Mouse (Mus musculus) intestine, embryonic 14.5 days (tissue): ENCODE measurements around the gene Dctpp1. TPM values are rescaled to one million over a fixed set of nuclear protein-coding genes. Genes with fewer than 3 reads are reported as not detected.
A peak's percentile ranks its signal among the peaks of the same experiment; 100 is the strongest.
"Not testable (repeated sequence)": the region's sequence is repeated elsewhere in the genome, so short reads cannot be mapped to it uniquely, and the experiment has no call there.

Experiments used
- ATAC-seq: fragments of 200-750 bp; cut with Nextera tagmentation; replicated peaks from 2 replicates; pipeline ENCODE4 v1.8.0; 2017; ENCODE audit warnings: low read depth, moderate number of reproducible peaks, moderate TSS enrichment, moderate library complexity; ENCODE audit not compliant: low FRiP score, low TSS enrichment
- DNase-seq: peaks from one replicate; pipeline ENCODE4 v3.0.0-alpha.2; 2018; ENCODE audit warnings: low spot score
- H3K27ac ChIP-seq: fragments of 300-500 bp; sonication (generic); 2 replicates; pipeline ENCODE4 v1.5.1; 2014; ENCODE audit warnings: low read depth, mild to moderate bottlenecking, control low read depth
- H3K27me3 ChIP-seq: fragments of 300-500 bp; sonication (generic); replicated peaks from 2 replicates; pipeline ENCODE4 v1.6.1; 2014; ENCODE audit warnings: low read length, control low read depth; ENCODE audit not compliant: control insufficient read depth, insufficient read depth
- H3K36me3 ChIP-seq: fragments of 300-500 bp; sonication (generic); 2 replicates; pipeline ENCODE4 v1.6.1; 2014; ENCODE audit warnings: low read length, control low read depth; ENCODE audit not compliant: control insufficient read depth, insufficient read depth
- H3K4me1 ChIP-seq: fragments of 300-500 bp; sonication (generic); replicated peaks from 2 replicates; pipeline ENCODE4 v1.6.1; 2014; ENCODE audit warnings: low read length, control low read depth, mixed read lengths; ENCODE audit not compliant: control insufficient read depth, insufficient read depth
- H3K4me2 ChIP-seq: fragments of 300-500 bp; sonication (generic); 2 replicates; pipeline ENCODE4 v1.6.1; 2014; ENCODE audit warnings: low read length
- H3K4me3 ChIP-seq: fragments of 300-500 bp; sonication (generic); 2 replicates; pipeline ENCODE4 v1.5.1; 2014; ENCODE audit warnings: low read depth, low read length, control low read depth, mixed read lengths
- H3K9ac ChIP-seq: fragments of 300-500 bp; sonication (generic); 2 replicates; pipeline ENCODE4 v1.6.1; 2014; ENCODE audit warnings: mild to moderate bottlenecking, low read length
- H3K9me3 ChIP-seq: fragments of 300-500 bp; sonication (generic); 2 replicates; pipeline ENCODE4 v1.6.1; 2016; ENCODE audit warnings: low read length, control low read depth; ENCODE audit not compliant: control insufficient read depth
- WGBS: fragments of 180-500 bp; shearing (Covaris S2); extraction: QIAGEN DNeasy Blood & Tissue Kit; methylation state at CpG from one replicate; pipeline ENCODE4 v1.1.7; 2014; 5-methylcytosine and 5-hydroxymethylcytosine counted together
- polyA plus RNA-seq: library from polyadenylated mRNA; unstranded; fragments of >200 nt; fragmentation: Nextera tagmentation; extraction: Ambion mirVana; gene quantifications from 2 replicates; pipeline ENCODE4 v1.2.1, GENCODE M21; 2014

Gene Dctpp1
- polyA plus RNA-seq, 1 experiment from 2014 or later, result 305 TPM

DNA sequence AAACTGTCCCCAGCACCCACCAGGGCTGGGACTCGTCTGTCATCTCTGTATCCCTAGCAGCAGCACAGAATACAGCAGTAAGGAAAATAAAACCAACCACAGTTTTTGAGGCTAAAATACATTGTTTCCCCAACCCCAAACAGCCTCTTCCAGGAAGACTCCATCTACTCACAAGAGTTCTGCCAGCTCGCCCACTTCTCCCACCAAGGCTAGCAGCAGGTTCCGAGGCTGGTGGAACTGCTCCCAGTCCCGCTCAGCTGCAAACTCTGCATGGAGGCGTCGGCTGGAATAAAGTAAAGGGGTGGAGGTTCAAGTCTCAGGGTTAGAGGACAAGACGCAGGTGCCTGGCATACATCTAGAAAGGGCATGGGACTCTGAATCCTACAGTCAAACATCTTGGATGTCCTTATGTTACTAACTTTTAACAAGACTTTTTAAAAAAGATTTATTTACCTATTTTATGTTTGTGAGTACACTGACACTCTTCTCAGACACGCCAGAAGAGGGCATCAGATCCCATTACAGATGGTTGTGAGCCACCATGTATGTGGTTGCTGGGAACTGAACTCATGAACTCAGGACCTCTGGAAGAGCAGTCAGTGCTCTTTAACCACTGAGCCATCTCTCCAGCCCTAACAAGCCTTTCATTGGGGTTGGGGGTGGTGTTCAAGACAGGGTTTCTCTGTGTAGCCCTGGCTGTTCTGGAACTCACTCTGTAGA lies 1.2 kb downstream of the Dctpp1 start:
- peak overlapping the region; percentile 74 for H3K4me3 ChIP-seq
- H3K9ac ChIP-seq, result peak overlapping the region; percentile 70; the same call in 1 of the 2 replicates
- no peak overlapping the region for H3K27ac ChIP-seq
- DNase-seq (no peak), ATAC-seq (no peak)
- H3K36me3 ChIP-seq, result peaks cover 9% of the 10 kb centered on the region; the same call in 1 of the 2 replicates
- peak overlapping the region; percentile 83 for H3K4me2 ChIP-seq
- peaks cover 10% of the 10 kb centered on the region for H3K4me1 ChIP-seq
- no peaks in the 10 kb centered on the region for H3K27me3 ChIP-seq
- no peaks in the 10 kb centered on the region for H3K9me3 ChIP-seq
- 75% methylated on average over 8 of the region's 8 CpGs for WGBS

DNA sequence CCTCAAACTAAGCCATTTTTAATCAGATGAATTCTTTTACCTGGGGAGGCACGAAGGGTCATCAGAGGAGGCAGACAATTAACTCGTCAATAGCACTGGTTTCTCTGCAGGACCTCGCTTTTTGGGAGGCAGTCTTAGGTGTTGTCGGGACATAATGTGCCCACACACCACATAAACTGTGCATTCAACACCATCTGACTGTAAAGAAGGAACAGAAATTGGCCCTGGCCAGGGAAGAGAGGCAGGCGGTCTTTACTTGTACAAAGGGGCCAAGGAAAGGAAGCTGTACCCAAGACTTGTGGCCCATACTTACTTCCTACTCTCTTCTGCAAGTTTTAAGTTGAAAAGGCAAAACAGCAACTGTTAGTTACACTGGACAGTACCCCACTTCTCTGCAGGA lies 4.0 kb downstream of the Dctpp1 start:
- Histone ChIP-seq H3K4me1 (peaks cover 10% of the 10 kb centered on the region), H3K4me3 (no peak overlapping the region), H3K9ac (no peak overlapping the region), H3K9me3 (no peaks in the 10 kb centered on the region), H3K4me2 (no peak overlapping the region), H3K36me3 (peaks cover 9% of the 10 kb centered on the region; the same call in 1 of the 2 replicates), H3K27ac (no peak overlapping the region), H3K27me3 (no peaks in the 10 kb centered on the region)
- ATAC-seq, result no peak
- 90% methylated on average over 5 of the region's 5 CpGs for WGBS
- no peak for DNase-seq

DNA sequence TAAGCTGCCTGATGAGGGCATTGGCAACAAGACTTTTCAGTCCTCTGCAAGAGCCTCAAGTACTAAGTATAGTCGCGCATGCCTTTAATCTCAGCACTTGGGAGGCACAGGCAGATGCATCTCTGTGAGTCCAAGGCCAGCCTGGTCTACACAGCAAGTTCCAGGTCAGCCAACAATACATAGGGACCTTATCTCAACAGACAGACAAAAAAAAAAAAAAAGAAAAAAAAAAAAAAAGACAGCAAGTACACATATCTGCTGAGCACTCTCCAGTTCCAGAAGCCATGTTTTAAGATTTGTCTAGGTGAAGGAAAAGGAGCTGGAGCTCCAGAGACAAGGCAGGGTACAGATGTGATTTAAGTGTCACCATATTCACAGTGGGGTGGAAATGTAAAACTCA lies 4.5 kb downstream of the Dctpp1 start:
- no peak overlapping the region for H3K27ac ChIP-seq
- H3K27me3 ChIP-seq, result no peaks in the 10 kb centered on the region
- whole genome bisulfite sequencing, result 93% methylated on average over 2 of the region's 2 CpGs
- H3K4me1 ChIP-seq, result peaks cover 10% of the 10 kb centered on the region
- peaks cover 9% of the 10 kb centered on the region; the same call in 1 of the 2 replicates for H3K36me3 ChIP-seq
- no peak for ATAC-seq
- H3K9me3 ChIP-seq, result no peaks in the 10 kb centered on the region
- H3K9ac ChIP-seq, result no peak overlapping the region
- H3K4me3 ChIP-seq, result no peak overlapping the region
- DNase-seq, result no peak
- H3K4me2 ChIP-seq, result no peak overlapping the region

DNA sequence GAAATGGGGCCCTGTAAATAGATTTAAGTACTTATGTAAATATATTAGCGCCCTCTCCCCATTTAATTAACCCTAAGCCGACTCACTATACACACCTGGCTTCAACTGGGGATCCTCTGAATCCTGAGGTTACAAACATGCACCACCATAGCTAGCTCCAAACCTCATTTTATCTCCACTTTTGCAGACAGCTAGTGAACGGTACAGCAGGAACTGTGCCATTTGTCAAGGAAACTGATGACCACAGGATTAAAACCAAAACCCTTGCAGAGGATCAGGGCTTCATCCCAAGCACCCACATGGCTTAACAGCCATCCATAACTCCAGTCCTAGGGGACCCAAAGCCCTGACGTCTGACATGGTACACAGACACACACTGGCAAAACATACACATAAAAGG lies 5.5 kb downstream of the Dctpp1 start:
- Histone ChIP-seq H3K4me2 (peak overlapping the region; percentile 86), H3K36me3 (peaks cover 11% of the 10 kb centered on the region), H3K4me3 (peak overlapping the region; percentile 60), H3K27me3 (no peaks in the 10 kb centered on the region), H3K9me3 (no peaks in the 10 kb centered on the region), H3K4me1 (peaks cover 10% of the 10 kb centered on the region), H3K9ac (peak overlapping the region; percentile 73), H3K27ac (peak overlapping the region; percentile 88)
- DNase-seq (no peak), ATAC-seq (no peak)
- 16% methylated on average over 4 of the region's 4 CpGs for WGBS

DNA sequence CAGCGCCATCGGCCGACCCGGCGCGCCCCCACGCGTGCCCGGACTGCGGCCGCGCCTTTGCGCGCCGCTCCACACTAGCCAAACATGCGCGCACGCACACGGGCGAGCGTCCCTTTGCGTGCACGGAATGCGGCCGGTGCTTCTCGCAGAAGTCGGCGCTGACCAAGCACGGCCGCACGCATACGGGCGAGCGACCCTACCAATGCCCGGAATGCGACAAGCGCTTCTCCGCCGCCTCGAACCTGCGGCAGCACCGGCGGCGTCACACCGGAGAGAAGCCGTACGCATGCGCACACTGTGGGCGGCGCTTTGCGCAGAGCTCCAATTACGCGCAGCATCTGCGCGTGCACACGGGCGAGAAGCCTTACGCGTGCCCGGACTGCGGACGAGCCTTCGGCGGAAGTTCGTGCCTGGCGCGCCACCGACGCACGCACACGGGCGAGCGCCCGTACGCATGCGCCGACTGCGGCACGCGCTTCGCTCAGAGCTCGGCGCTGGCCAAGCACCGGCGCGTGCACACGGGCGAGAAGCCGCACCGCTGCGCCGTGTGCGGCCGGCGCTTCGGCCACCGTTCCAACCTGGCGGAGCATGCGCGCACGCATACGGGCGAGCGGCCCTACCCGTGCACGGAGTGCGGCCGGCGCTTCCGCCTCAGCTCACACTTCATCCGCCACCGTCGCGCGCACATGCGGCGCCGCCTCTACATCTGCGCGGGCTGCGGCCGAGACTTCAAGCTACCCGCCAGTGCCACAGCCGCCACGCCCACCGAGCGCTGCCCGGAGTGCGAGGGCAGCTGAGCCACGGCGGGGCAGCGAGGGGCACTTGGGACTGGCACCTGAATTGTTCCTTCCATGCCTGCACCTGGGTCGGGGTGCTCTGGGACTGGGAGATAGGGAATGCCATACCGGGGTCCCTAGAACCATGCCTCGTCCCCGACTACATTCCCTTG lies 6.4 kb downstream of the Dctpp1 start:
- peak overlapping the region; percentile 86 for H3K4me2 ChIP-seq
- under 1% methylated on average over 136 of the region's 136 CpGs for WGBS
- peak; percentile 94 for ATAC-seq

DNA sequence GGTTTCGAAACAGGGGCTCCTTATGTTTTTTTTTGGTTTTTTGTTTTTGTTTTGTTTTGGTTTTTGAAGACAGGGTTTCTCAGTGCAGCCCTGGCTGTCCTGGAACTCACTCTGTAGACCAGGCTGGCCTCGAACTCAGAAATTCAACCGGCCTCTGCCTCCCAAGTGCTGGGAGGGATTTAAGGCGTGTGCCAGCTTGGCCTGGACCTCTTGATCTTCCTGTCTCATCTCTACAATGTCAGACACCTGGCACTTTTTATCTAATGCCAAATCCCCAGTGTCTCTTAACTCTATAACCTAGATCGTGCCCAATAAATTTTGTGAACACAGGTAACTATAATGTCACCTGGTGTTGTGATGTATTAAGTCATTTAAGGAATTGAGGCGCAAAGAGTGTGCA lies 7.2 kb downstream of the Dctpp1 start:
- WGBS, result 76% methylated on average over 6 of the region's 6 CpGs
- peaks cover 19% of the 10 kb centered on the region for H3K36me3 ChIP-seq
- ATAC-seq, result no peak
- H3K9me3 ChIP-seq, result no peaks in the 10 kb centered on the region
- H3K4me3 ChIP-seq, result peak overlapping the region; percentile 60
- H3K4me1 ChIP-seq, result peaks cover 7% of the 10 kb centered on the region
- H3K27ac ChIP-seq, result no peak overlapping the region
- peak overlapping the region; percentile 73 for H3K9ac ChIP-seq
- no peaks in the 10 kb centered on the region for H3K27me3 ChIP-seq
- peak overlapping the region; percentile 86 for H3K4me2 ChIP-seq
- no peak for DNase-seq

More for the DNA sequence above, 6.4 kb downstream of the Dctpp1 start:
- Histone ChIP-seq H3K27ac (peak overlapping the region; percentile 88), H3K4me3 (peak overlapping the region; percentile 60), H3K36me3 (peaks cover 19% of the 10 kb centered on the region), H3K27me3 (no peaks in the 10 kb centered on the region), H3K9me3 (no peaks in the 10 kb centered on the region), H3K4me1 (peaks cover 7% of the 10 kb centered on the region), H3K9ac (peak overlapping the region; percentile 73)
- peak; percentile 92 for DNase-seq

DNA sequence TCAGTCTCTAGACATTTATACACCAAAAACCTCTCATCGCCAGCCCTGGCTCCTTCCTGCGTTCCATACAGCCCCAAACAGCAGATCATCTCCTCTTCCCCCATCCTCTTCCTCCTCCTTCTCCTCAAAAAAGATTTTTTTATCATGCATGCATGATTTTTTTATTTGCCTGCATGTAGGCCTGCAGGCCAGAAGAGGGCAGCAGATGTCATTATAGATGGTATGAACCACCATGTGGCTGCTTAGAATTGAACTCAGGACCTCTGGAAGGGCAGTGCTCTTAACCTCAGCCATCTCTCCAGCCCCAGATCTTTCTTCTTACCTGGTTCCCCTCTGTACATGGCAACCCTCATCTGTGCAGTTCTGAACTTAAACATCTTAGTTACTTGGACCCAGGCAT lies 8.1 kb downstream of the Dctpp1 start:
- H3K4me2 ChIP-seq, result no peak overlapping the region
- no peak overlapping the region for H3K9ac ChIP-seq
- ATAC-seq (no peak), DNase-seq (no peak)
- no peak overlapping the region for H3K27ac ChIP-seq
- peaks cover 7% of the 10 kb centered on the region for H3K4me1 ChIP-seq
- no peak overlapping the region for H3K4me3 ChIP-seq
- H3K36me3 ChIP-seq, result peaks cover 18% of the 10 kb centered on the region
- WGBS, result 83% methylated on average over 2 of the region's 2 CpGs
- no peaks in the 10 kb centered on the region for H3K27me3 ChIP-seq
- H3K9me3 ChIP-seq, result no peaks in the 10 kb centered on the region

DNA sequence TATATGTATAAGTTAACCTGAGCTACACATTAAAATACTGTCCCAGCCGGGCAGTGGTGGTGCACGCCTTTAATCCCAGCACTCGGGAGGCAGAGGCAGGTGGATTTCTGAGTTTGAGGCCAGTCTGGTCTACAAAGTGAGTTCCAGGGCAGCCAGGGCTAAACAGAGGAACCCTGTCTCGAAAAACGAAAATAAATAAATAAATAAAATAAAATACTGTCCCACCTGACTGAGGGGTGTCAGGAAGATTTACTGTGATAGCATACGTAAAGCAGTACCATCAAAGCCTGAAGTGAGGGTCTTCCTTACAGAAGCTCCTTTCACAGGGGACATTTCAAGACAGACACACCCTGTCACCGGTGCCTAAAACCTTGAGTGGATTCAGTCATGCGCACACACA lies 10.0 kb downstream of the Dctpp1 start:
- H3K9ac ChIP-seq, H3K4me2 ChIP-seq, H3K4me3 ChIP-seq, ATAC-seq, H3K27me3 ChIP-seq, H3K9me3 ChIP-seq, H3K27ac ChIP-seq, DNase-seq: not testable (repeated sequence)
- H3K36me3 ChIP-seq, result peaks cover 20% of the 10 kb centered on the region
- 92% methylated on average over 8 of the region's 8 CpGs for WGBS
- H3K4me1 ChIP-seq, result peaks cover 16% of the 10 kb centered on the region
